Mouse (Mus musculus): ENCODE measurements around the gene Bckdhb. TPM values are rescaled to one million over a fixed set of nuclear protein-coding genes. Genes with fewer than 3 reads are reported as not detected.
A peak's percentile ranks its signal among the peaks of the same experiment; 100 is the strongest.

Gene Bckdhb
- polyA plus RNA-seq, 1 experiment from 2014 or later = 40.1 TPM

DNA sequence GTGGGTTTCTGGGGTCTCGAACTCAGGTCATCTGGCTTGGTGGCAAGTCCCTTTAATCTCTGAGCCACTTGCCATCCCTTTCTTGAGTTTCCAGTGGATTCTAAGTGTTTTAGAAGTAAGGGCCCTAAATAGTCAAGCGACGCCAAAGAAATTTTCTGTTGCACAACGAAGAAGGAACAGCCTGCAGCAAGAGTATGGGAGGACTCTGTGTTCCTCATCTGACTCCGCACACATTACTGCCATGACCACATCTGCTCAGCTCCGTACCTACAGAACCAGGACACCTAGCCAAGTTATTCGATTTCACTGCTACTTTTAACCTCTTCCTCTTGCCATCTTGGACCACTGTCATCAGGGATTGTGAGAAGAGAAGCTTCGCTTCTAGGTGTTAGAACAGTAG, 168.0 kb downstream of the Bckdhb start:
- no peak overlapping the region for H3K4me2 ChIP-seq
- H3K36me3 ChIP-seq (ENCODE audit: poor library complexity, severe bottlenecking) = no peaks in the 10 kb centered on the region
- no peak overlapping the region for H3K9ac ChIP-seq
- no peak overlapping the region for H3K4me3 ChIP-seq
- no peaks in the 10 kb centered on the region for H3K9me3 ChIP-seq (replicated peaks)
- H3K27me3 ChIP-seq = no peaks in the 10 kb centered on the region
- H3K4me1 ChIP-seq = no peaks in the 10 kb centered on the region
- H3K27ac ChIP-seq = no peak overlapping the region
- no peak for ATAC-seq
- WGBS = 95% methylated on average over 8 of the region's 8 CpGs

DNA sequence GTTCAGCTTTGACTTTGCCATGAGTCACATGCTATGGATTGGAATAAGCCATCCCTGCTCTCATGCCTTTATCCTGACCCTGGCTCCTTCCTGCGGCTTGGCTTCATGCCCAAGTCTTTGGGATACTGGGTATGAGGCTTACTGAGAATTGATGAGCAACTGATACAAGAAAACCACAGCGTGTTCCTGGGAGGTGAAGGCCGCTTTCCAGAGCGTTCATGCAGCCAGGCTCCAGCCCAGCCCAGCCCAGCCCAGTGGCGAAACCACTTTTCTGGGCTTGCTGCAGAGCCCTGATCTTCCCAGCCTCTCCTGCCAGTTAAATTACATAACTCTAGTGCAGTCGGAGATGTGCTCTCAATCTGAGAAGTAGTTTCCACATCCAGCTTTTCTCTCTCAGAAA, 169.2 kb downstream of the Bckdhb start:
- no peaks in the 10 kb centered on the region for H3K4me1 ChIP-seq
- H3K4me3 ChIP-seq = no peak overlapping the region
- no peaks in the 10 kb centered on the region for H3K36me3 ChIP-seq (ENCODE audit: poor library complexity, severe bottlenecking)
- ATAC-seq = no peak
- no peaks in the 10 kb centered on the region for H3K9me3 ChIP-seq (replicated peaks)
- no peak overlapping the region for H3K27ac ChIP-seq
- H3K4me2 ChIP-seq = no peak overlapping the region
- H3K27me3 ChIP-seq = no peaks in the 10 kb centered on the region
- H3K9ac ChIP-seq = no peak overlapping the region
- WGBS = 91% methylated on average over 6 of the region's 6 CpGs

DNA sequence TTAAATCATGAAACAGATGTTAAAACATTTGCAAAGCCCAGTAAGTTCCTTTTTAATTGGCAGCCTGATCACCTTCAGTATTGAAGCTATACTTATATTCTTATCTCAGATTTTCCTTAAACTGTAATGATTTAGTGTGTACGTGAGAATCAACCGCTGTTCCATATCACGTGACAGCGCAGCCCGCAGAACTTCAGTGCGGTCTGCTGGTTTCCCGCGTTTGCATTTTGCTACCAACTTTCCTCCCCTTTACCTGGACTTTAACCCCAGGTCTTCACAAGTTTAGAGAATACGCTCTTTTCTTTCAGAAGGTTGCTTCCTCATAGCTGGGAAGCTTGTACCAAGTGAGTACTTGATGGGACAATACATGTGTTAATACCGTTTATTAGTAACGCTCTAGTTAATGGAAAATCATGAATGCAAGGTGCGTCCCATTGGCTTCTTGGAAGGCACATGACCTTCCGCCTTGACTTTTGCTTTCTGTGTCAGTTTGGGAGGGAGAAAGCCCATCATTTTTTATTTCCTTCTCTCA, 171.6 kb downstream of the Bckdhb start:
- no peaks in the 10 kb centered on the region for H3K4me1 ChIP-seq
- no peak for ATAC-seq
- H3K27ac ChIP-seq = no peak overlapping the region
- no peak overlapping the region for H3K4me2 ChIP-seq
- H3K9me3 ChIP-seq (replicated peaks) = no peaks in the 10 kb centered on the region
- no peak overlapping the region for H3K4me3 ChIP-seq
- 96% methylated on average over 13 of the region's 13 CpGs for WGBS
- H3K27me3 ChIP-seq = no peaks in the 10 kb centered on the region
- no peak overlapping the region for H3K9ac ChIP-seq
- no peaks in the 10 kb centered on the region for H3K36me3 ChIP-seq (ENCODE audit: poor library complexity, severe bottlenecking)

DNA sequence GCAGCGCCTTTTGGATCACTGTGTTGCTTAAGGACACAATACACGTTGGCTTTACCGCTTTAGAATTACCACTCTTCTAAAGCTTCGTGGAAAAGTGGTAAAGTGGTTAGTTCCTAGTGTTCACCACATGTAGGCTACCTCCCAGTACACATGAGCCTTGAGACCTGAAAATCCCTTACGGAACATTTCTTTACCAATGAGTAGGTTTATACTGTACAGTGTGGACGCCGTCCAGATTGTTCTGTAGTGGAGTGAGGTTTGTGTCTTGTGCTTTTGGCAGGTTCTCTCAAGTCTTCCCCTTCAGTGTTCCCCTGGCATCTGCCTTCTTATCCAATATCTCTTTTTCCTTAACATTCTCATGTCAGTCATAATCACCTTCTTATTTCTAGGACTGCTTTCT, 178.4 kb downstream of the Bckdhb start:
- H3K27ac ChIP-seq = no peak overlapping the region
- H3K4me2 ChIP-seq = no peak overlapping the region
- no peak overlapping the region for H3K4me3 ChIP-seq
- H3K27me3 ChIP-seq = no peaks in the 10 kb centered on the region
- no peaks in the 10 kb centered on the region for H3K36me3 ChIP-seq (ENCODE audit: poor library complexity, severe bottlenecking)
- H3K4me1 ChIP-seq = no peaks in the 10 kb centered on the region
- no peaks in the 10 kb centered on the region for H3K9me3 ChIP-seq (replicated peaks)
- no peak overlapping the region for H3K9ac ChIP-seq
- ATAC-seq = no peak
- WGBS = 94% methylated on average over 7 of the region's 7 CpGs

DNA sequence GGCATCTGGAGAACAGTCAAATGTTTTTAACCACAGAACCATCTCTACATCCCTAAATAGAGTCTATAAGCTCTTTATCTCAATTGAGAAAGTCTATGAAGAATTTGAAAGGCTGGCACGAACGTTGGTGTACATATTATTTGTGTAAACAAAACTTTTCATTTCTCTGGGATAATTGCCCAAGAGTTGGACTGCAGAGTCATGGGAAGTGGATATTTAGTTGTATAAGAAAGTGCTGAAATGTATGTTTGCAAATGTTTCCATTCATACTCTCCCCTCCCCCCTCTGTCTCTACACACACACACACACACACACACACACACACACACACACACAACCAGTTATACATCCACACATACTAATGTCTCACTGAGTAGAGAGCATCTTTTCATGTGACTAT, 181.5 kb downstream of the Bckdhb start:
- no peak overlapping the region for H3K4me3 ChIP-seq
- no peaks in the 10 kb centered on the region for H3K36me3 ChIP-seq (ENCODE audit: poor library complexity, severe bottlenecking)
- H3K9me3 ChIP-seq (replicated peaks) = no peaks in the 10 kb centered on the region
- 83% methylated on average over 2 of the region's 2 CpGs for WGBS
- no peak for ATAC-seq
- H3K4me2 ChIP-seq = no peak overlapping the region
- H3K27ac ChIP-seq = no peak overlapping the region
- no peaks in the 10 kb centered on the region for H3K27me3 ChIP-seq
- H3K9ac ChIP-seq = no peak overlapping the region
- H3K4me1 ChIP-seq = peaks cover 20% of the 10 kb centered on the region

DNA sequence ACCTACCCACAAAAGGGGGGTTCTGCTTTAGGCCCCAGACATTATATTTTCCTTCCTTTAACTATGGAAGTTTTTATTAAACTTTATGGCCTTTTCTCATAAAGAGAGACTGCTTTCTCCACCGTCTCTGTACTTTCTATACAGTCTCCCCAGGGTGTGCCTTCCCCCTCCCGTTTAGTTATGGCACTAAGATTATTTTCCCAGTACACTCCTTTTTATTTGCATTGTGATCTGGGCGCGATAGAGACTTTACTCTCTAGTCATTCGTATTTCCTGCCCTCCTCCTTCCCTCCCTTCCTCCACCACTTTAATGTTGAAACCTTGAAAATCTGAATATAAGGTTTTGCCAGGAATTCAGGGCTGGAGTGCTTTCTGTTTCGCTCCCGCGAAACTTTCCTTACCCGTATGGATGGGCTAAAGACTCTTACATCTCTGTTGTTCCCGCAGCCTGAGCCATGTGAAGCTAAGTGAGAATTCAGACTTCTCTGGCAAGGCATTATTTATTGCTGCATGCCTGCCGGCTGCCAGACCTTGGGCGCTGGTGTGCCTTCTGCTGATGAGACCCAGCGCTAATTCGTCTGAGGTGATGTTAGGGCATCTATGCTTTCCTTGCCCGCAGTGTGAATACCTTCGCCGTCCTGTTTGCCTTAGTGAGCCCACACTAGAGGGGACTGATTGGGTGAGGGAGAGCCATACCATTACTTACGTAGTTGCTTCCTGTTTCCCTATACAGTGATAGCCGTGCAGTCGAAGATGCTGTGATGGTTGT, 182.3 kb downstream of the Bckdhb start:
- no peak overlapping the region for H3K4me3 ChIP-seq
- no peaks in the 10 kb centered on the region for H3K9me3 ChIP-seq (replicated peaks)
- no peaks in the 10 kb centered on the region for H3K36me3 ChIP-seq (ENCODE audit: poor library complexity, severe bottlenecking)
- H3K4me2 ChIP-seq = no peak overlapping the region
- no peaks in the 10 kb centered on the region for H3K27me3 ChIP-seq
- H3K27ac ChIP-seq = no peak overlapping the region
- H3K9ac ChIP-seq = no peak overlapping the region
- ATAC-seq = 0 out of 2 replicates have a peak, but pooled peaks have one; percentile 7
- WGBS = 77% methylated on average over 20 of the region's 20 CpGs
- H3K4me1 ChIP-seq = peaks cover 20% of the 10 kb centered on the region

DNA sequence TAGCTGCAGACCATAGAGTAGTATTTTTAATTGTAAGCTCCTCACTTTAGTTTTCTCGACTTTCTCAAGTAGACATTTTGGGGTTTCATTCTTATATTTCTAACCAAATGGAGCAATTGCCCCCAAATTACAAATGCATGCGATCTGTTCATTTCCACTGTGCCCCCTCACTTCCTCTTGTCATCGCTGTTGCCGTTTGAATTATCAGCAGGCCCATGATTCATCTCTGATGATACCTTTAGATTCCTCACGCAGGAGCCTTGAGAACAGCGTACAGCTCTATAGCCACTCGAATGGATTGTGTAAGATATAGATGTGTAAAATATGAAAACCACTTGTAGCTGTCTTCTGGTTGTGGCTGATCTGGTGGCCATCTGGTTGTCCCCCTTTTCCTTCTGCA, 183.6 kb downstream of the Bckdhb start:
- Histone ChIP-seq H3K27me3 (no peaks in the 10 kb centered on the region), H3K9me3 (replicated peaks) (no peaks in the 10 kb centered on the region), H3K4me2 (no peak overlapping the region), H3K4me3 (no peak overlapping the region), H3K27ac (no peak overlapping the region), H3K9ac (no peak overlapping the region), H3K36me3 (ENCODE audit: poor library complexity, severe bottlenecking) (no peaks in the 10 kb centered on the region), H3K4me1 (peaks cover 20% of the 10 kb centered on the region)
- ATAC-seq = no peak
- 95% methylated on average over 7 of the region's 7 CpGs for WGBS

DNA sequence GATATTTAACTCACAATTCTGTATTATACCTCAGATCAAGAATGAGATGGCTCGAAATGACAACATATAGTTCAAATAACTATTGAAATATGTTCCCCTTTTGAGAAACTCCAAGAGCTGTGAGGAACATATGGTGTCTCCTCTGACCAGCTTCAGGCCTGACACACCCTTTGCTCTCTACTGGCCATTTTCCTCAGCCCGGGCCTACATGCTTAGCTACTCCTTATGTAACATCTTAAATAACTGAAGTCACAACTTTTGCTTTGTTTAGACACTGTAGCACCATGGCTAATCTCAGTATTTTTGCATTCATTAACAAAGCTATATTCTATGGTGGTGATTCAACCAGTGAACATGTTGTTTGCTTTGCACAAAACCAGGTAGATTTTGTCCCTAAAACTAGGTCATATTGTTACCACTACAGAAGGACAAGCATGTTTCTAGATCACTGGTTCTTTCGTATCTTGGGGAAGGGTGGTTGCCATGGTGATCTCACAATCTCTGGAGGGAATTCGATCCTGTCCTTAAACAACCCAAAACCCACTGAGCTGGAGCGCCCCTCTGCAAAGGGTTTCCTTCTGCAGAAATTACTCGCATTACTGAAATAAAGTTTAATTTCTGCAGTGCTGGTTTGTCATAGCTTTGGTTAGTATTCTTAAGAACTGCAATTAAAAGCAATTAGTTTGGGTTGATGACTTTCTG, 185.0 kb downstream of the Bckdhb start:
- Histone ChIP-seq H3K4me3 (no peak overlapping the region), H3K4me2 (peak overlapping the region; percentile 38), H3K36me3 (ENCODE audit: poor library complexity, severe bottlenecking) (no peaks in the 10 kb centered on the region), H3K9me3 (replicated peaks) (no peaks in the 10 kb centered on the region), H3K4me1 (peaks cover 20% of the 10 kb centered on the region), H3K9ac (no peak overlapping the region), H3K27me3 (no peaks in the 10 kb centered on the region), H3K27ac (no peak overlapping the region)
- 29% methylated on average over 6 of the region's 6 CpGs for WGBS
- no peak; the same call in none of the 2 replicates for ATAC-seq

DNA sequence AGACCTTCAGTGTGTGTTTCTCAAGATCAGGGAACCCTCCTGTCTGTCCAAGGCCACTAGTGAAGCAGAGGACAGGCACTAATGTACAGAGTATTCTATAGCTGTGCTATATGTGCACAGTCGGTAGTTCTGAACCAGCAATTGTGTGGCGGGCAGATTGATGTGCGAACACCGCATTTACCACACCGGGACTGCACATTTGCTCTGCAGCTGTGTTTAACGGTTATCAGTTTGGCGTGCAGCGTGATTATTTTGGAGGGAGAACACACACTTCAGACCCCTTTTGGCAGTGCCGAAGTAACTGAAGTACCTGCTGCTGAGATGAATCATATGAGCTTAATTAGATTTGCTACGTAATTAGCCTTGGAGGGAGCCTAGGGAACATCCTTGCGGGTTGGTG, 185.7 kb downstream of the Bckdhb start:
- Histone ChIP-seq H3K36me3 (ENCODE audit: poor library complexity, severe bottlenecking) (no peaks in the 10 kb centered on the region), H3K9me3 (replicated peaks) (no peaks in the 10 kb centered on the region), H3K4me1 (peaks cover 20% of the 10 kb centered on the region), H3K27ac (no peak overlapping the region), H3K27me3 (no peaks in the 10 kb centered on the region), H3K4me3 (no peak overlapping the region), H3K9ac (0 out of 2 replicates have a peak overlapping the region, but pooled peaks have one; percentile 0), H3K4me2 (peak overlapping the region; percentile 38)
- peak; percentile 39; the same call in 1 of the 2 replicates for ATAC-seq
- 23% methylated on average over 11 of the region's 11 CpGs for WGBS

DNA sequence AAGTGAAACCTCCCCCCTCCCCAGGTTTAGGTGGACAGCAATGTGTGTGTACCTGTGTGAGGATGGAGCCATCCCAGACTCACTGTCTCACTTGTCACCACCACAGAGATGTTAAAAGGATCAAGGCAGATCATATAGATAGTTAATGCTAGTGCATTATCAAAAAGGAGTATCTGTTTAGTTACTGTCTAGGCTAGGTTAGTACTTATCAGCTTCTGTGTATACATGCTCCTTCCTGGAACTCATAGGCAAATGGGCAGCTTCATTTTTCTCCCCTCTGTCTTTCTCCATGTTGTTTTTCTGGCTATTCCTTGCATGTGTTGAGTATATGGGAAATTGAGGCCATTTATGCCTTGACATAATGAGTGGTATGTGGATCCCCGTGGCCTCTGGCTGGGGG, 187.4 kb downstream of the Bckdhb start:
- WGBS = 72% methylated on average over 1 of the region's 1 CpGs
- ATAC-seq = no peak
- no peaks in the 10 kb centered on the region for H3K9me3 ChIP-seq (replicated peaks)
- peaks cover 20% of the 10 kb centered on the region for H3K4me1 ChIP-seq
- H3K36me3 ChIP-seq (ENCODE audit: poor library complexity, severe bottlenecking) = no peaks in the 10 kb centered on the region
- H3K9ac ChIP-seq = no peak overlapping the region
- no peak overlapping the region for H3K4me3 ChIP-seq
- no peak overlapping the region for H3K27ac ChIP-seq
- no peak overlapping the region for H3K4me2 ChIP-seq
- no peaks in the 10 kb centered on the region for H3K27me3 ChIP-seq

DNA sequence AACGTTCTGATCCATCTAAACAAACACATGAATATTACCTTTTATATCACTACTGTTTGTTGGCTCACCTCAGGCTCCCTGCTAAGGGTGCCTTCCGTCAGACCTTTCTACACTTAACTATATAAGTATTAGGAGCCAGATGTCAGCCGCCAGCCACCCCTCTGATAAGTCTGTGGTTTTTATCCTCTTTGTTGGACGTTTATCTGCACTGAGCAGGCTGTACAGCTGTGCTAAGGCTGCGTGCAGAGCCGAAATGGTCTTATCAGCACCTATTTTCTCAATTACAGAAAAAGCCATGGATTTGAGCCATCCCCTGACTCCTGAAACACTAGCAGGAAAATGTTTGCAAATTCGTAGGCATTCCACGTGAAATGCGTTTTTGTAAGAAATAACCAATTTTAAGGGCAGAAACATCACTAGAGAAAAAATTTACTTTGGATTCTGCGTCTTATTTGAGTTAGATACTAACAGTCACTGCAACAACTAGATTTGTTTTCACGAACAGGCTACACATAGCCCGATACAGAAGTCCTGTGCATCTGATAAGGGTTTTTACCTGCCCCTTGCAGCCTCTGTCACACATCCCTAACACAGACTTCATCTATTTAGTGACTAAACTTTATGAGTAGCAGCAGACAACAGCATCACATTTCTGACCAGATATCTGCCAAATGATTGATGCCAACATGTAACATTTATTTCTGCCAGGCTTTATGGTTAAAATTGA, 188.1 kb downstream of the Bckdhb start:
- H3K4me3 ChIP-seq = no peak overlapping the region
- H3K9ac ChIP-seq = no peak overlapping the region
- no peaks in the 10 kb centered on the region for H3K27me3 ChIP-seq
- no peak for ATAC-seq
- no peak overlapping the region for H3K4me2 ChIP-seq
- no peaks in the 10 kb centered on the region for H3K36me3 ChIP-seq (ENCODE audit: poor library complexity, severe bottlenecking)
- no peak overlapping the region for H3K27ac ChIP-seq
- no peaks in the 10 kb centered on the region for H3K9me3 ChIP-seq (replicated peaks)
- H3K4me1 ChIP-seq = peaks cover 20% of the 10 kb centered on the region
- WGBS = 79% methylated on average over 12 of the region's 12 CpGs

DNA sequence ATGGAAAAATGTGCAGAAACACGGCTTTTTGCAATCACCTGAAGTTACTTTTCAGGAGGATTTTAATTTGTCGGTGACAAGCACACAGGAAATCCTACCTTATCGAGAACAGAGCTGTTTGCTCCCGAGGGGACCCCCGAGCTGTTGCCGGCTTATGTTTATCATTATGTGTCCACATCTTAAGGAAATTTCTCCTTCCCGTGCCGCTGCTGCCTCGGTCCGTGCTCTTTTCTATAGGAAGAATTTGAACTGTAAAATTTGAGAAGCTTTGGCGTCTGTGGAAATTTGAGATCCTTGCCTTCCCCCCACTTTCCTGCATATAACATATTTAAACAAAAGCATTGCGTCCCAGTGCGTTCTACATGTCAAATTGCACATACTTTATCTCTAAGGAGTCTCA, 189.3 kb downstream of the Bckdhb start:
- Histone ChIP-seq H3K4me3 (no peak overlapping the region), H3K27me3 (no peaks in the 10 kb centered on the region), H3K9ac (no peak overlapping the region), H3K36me3 (ENCODE audit: poor library complexity, severe bottlenecking) (no peaks in the 10 kb centered on the region), H3K4me1 (peaks cover 19% of the 10 kb centered on the region), H3K4me2 (no peak overlapping the region), H3K27ac (no peak overlapping the region), H3K9me3 (replicated peaks) (no peaks in the 10 kb centered on the region)
- ATAC-seq = no peak
- WGBS = 90% methylated on average over 13 of the region's 13 CpGs
